Mouse (Mus musculus): ENCODE results near the gene Eng.

The Eng gene

GRCm38 (mm10) chr2:32731911-32732310 is 85.5 kb downstream of the Eng start:
- DNase-seq (ENCODE audit: extremely low spot score, low spot score), result no peak
